Mouse (Mus musculus) G1E (cell line): Measurements from ENCODE around the gene Usp9x.

ENCODE experiments used
- CTCF ChIP-seq: IDR thresholded peaks from 2 replicates; pipeline ENCODE4 v1.5.1; 2012; ENCODE audit warnings: low read depth, low read length, inconsistent platforms, mixed read lengths
- GATA1 ChIP-seq: IDR thresholded peaks from 2 replicates; pipeline ENCODE4 v1.6.1; 2012; ENCODE audit warnings: borderline replicate concordance, low read length, inconsistent platforms, mixed read lengths
- GATA2 ChIP-seq: IDR thresholded peaks from 2 replicates; pipeline ENCODE4 v1.6.1; 2012; ENCODE audit warnings: low read depth, low read length, inconsistent platforms, borderline replicate concordance
- POLR2AphosphoS5 ChIP-seq: IDR thresholded peaks from 2 replicates; pipeline ENCODE4 v1.6.1; 2012; ENCODE audit warnings: low read depth, low read length, inconsistent platforms; ENCODE audit not compliant: insufficient replicate concordance
- TAL1 ChIP-seq: conservative IDR thresholded peaks from 2 replicates; pipeline ENCODE4 v1.6.1; 2012; ENCODE audit warnings: low read depth, low read length, inconsistent platforms, mixed read lengths

DNA sequence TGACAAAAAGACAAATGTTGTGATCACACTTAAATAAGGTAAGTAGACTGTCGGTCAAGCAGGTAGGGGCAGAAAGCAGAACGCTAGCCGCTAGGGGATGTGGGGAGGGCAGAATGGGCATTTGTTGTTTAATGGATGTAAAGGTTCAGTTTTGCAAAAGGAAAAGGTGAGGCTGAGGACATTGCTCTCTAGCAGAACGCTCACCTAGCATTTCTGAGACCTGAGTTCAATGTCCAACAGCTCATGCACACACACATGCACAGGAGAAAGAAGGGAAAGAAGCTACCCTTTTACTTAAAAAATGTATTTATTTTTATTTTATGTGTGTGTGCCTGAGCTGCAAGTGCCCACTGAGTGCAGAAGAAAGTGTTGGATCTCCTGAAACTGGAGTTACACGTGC, 26.6 kb upstream of the Usp9x start:
- TF ChIP-seq CTCF (no peak), POLR2AphosphoS5 (no peak), TAL1 (no peak), GATA1 (no peak), GATA2 (no peak)
